ENCODE assay signal across 8 mouse cellular contexts in the genomic region with DNA sequence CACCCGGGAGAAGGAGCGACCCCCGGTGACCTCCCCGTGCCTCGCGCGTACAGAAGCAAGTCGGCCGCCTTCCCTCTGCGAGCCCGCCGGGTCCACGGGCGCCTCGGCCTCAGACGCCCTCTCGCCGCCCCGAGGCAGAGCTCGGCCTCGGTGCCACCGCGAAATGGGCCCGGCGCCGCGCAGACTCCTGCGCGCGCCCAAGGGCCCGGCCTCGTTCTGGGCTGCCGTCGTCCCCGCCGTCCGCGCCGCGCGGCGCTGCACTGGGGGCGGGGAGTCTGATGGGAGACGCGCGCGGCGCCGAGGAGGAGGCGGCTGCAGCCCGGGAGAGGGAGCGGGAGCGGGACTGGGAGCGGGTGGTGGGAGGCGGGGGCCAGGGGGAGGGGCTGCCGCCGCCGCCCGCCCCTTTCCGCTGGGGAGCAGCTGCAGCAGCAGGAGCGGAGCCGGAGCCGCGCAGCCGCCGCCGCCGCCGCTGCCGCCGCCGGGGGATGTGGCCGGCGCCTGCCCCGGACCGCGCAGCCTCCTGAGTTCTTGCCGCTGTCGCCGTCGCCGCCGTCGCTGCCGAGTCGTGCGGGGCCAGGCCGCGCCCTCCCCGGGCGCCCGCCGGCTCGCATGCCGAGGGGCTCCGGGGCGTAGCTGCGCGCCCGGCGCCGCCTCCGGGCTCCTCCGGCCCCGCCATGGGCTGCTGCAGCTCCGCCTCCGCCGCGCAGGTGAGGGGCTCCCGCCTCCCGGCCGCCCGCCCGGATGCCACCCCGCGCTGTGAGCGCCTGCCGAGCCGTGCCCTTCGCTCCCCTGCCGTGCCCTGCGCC. TPM values are rescaled to one million over a fixed set of nuclear protein-coding genes. Genes with fewer than 3 reads are reported as not detected.
A peak's percentile ranks its signal among the peaks of the same experiment; 100 is the strongest.
DNase-seq lines count a peak whose midpoint lies in the region; ATAC-seq and TF ChIP-seq lines count a peak whose summit lies in the region.

A gene (plus strand): TSS at position 404 of the 806 bp plus-strand sequence.

- no peaks in the 10 kb centered on the region for H3K9me3 ChIP-seq in embryonic facial prominence, embryonic 13.5 days
- H3K9me3 ChIP-seq in limb, embryonic 14.5 days (ENCODE audit: control insufficient read depth, low read length) = no peaks in the 10 kb centered on the region
- H3K9me3 ChIP-seq in midbrain, embryonic 16.5 days (replicated peaks; ENCODE audit: control insufficient read depth, low read length, poor library complexity, severe bottlenecking) = no peaks in the 10 kb centered on the region

- H3K4me2 ChIP-seq in embryonic facial prominence, embryonic 13.5 days = peak within 1 kb of the TSS; percentile 95
- H3K4me2 ChIP-seq in limb, embryonic 14.5 days (replicated peaks; ENCODE audit: low read depth, low read length, severe bottlenecking) = peak within 1 kb of the TSS; percentile 98
- peak within 1 kb of the TSS; percentile 72 for H3K4me2 ChIP-seq in midbrain, embryonic 16.5 days (ENCODE audit: low read length)

- peaks cover 35% of the 10 kb centered on the region for H3K4me1 ChIP-seq in embryonic facial prominence, embryonic 13.5 days
- H3K4me1 ChIP-seq in kidney, adult 2 months (ENCODE audit: control insufficient read depth, insufficient read depth, low read length) = peaks cover 5% of the 10 kb centered on the region; the same call in 1 of the 2 replicates
- peaks cover 20% of the 10 kb centered on the region for H3K4me1 ChIP-seq in limb, embryonic 14.5 days (ENCODE audit: control insufficient read depth, insufficient read depth, low read length)
- H3K4me1 ChIP-seq in midbrain, embryonic 16.5 days (ENCODE audit: control insufficient read depth, insufficient read depth, low read length) = peaks cover 18% of the 10 kb centered on the region

- TF ChIP-seq CTCF in kidney, adult 2 months (conservative IDR thresholded peaks at IDR 0.05; ENCODE audit: insufficient read depth, insufficient read length, low read depth, low read length) = no peak

- WGBS in embryonic facial prominence, embryonic 13.5 days = under 1% methylated on average over 89 of the region's 122 CpGs
- WGBS in kidney, adult 2 months = under 1% methylated on average over 112 of the region's 122 CpGs
- under 1% methylated on average over 36 of the region's 122 CpGs for whole genome bisulfite sequencing in limb, embryonic 14.5 days
- under 1% methylated on average over 59 of the region's 122 CpGs for WGBS in midbrain, embryonic 16.5 days

- TF ChIP-seq POLR2A in kidney, adult 2 months (IDR thresholded peaks at IDR 0.05; ENCODE audit: low read depth, low read length) = no peak
- peak; percentile 49; the same call in 1 of the 2 replicates for TF ChIP-seq POLR2A in limb, embryonic 14.5 days (IDR thresholded peaks at IDR 0.05; ENCODE audit: borderline replicate concordance, extremely low read depth, insufficient read depth, insufficient read length)

- H3K27ac ChIP-seq in embryonic facial prominence, embryonic 13.5 days = peak within 1 kb of the TSS; percentile 86
- H3K27ac ChIP-seq in kidney, adult 2 months (ENCODE audit: insufficient read depth, low read depth, low read length) = peak within 1 kb of the TSS; percentile 99
- peak within 1 kb of the TSS; percentile 79 for H3K27ac ChIP-seq in limb, embryonic 14.5 days (replicated peaks; ENCODE audit: low read depth, low read length)
- peak within 1 kb of the TSS; percentile 85 for H3K27ac ChIP-seq in midbrain, embryonic 16.5 days (ENCODE audit: low read length)

- peak; percentile 93 for DNase-seq in A20 (ENCODE audit: low read depth, low spot score)
- DNase-seq in adrenal gland, postnatal 4 days (ENCODE audit: low spot score in 2 of 2) = peak; percentile 72 to 87
- peak; percentile 85 to 95 for DNase-seq in heart, adult 18-20 months
- peak; percentile 94 for DNase-seq in kidney, adult 2 months
- peak; percentile 91 for DNase-seq in limb, embryonic 14.5 days (ENCODE audit: low spot score)
- peak; percentile 78 to 87 for DNase-seq in spleen, postnatal 10 days (ENCODE audit: low spot score in 2 of 2)

- H3K9ac ChIP-seq in embryonic facial prominence, embryonic 13.5 days = peak within 1 kb of the TSS; percentile 85
- peak within 1 kb of the TSS; percentile 86 for H3K9ac ChIP-seq in limb, embryonic 14.5 days (ENCODE audit: low read depth, low read length, severe bottlenecking)
- H3K9ac ChIP-seq in midbrain, embryonic 16.5 days (ENCODE audit: low read depth, low read length) = peak within 1 kb of the TSS; percentile 96

- peak; percentile 96 for ATAC-seq in embryonic facial prominence, embryonic 13.5 days (ENCODE audit: insufficient number of reproducible peaks, insufficient read depth, low FRiP score, low TSS enrichment, low read depth)
- peak; percentile 96 for ATAC-seq in limb, embryonic 14.5 days (ENCODE audit: low FRiP score, low read depth)
- peak; percentile 98 for ATAC-seq in midbrain, embryonic 16.5 days

- H3K4me3 ChIP-seq in embryonic facial prominence, embryonic 13.5 days = peak within 1 kb of the TSS; percentile 89
- H3K4me3 ChIP-seq in kidney, adult 2 months (ENCODE audit: insufficient read depth, low read depth, low read length) = peak within 1 kb of the TSS; percentile 96
- peak within 1 kb of the TSS; percentile 89 for H3K4me3 ChIP-seq in limb, embryonic 14.5 days (replicated peaks; ENCODE audit: low read length)
- peak within 1 kb of the TSS; percentile 92 for H3K4me3 ChIP-seq in midbrain, embryonic 16.5 days (ENCODE audit: low read depth, low read length)

- H3K36me3 ChIP-seq in embryonic facial prominence, embryonic 13.5 days = no peaks in the 10 kb centered on the region
- H3K36me3 ChIP-seq in kidney, adult 2 months (ENCODE audit: control insufficient read depth, insufficient read depth, low read length) = no peaks in the 10 kb centered on the region
- H3K36me3 ChIP-seq in limb, embryonic 14.5 days (ENCODE audit: control insufficient read depth, insufficient read depth, low read length) = no peaks in the 10 kb centered on the region
- no peaks in the 10 kb centered on the region for H3K36me3 ChIP-seq in midbrain, embryonic 16.5 days (ENCODE audit: control insufficient read depth, insufficient read depth, low read length)

- H3K27me3 ChIP-seq in embryonic facial prominence, embryonic 13.5 days = no peaks in the 10 kb centered on the region
- no peaks in the 10 kb centered on the region for H3K27me3 ChIP-seq in kidney, adult 2 months (replicated peaks; ENCODE audit: control insufficient read depth, insufficient read depth, low read length)
- no peaks in the 10 kb centered on the region for H3K27me3 ChIP-seq in limb, embryonic 14.5 days (ENCODE audit: control insufficient read depth, insufficient read depth, low read length)
- H3K27me3 ChIP-seq in midbrain, embryonic 16.5 days (ENCODE audit: control insufficient read depth, insufficient read depth, low read depth, low read length) = no peaks in the 10 kb centered on the region

RNA-seq across cellular contexts. Expression of the gene that starts here (rescaled TPM):
- total RNA-seq in adrenal gland, postnatal 4 days (2021) = 10 to 100 TPM; 95.4 to 95.8 TPM
- 37.3 and 44.6 TPM in 2 replicates for polyA plus RNA-seq in embryonic facial prominence, embryonic 13.5 days (2015; fragmentation: Nextera tagmentation; extraction: Ambion mirVana)
- 10 to 100 TPM; 29.2 to 30.6 TPM for total RNA-seq in heart, adult 18-20 months (2021)
- polyA plus RNA-seq in kidney, adult 2 months (2012; rRNA removed) = 26.5 and 27.1 TPM in 2 replicates
- 26.6 and 29.7 TPM in 2 replicates for polyA plus RNA-seq in limb, embryonic 14.5 days (2012; rRNA removed)
- 56.4 and 58.2 TPM in 2 replicates for polyA plus RNA-seq in limb, embryonic 14.5 days (2014; fragmentation: Nextera tagmentation; extraction: Ambion mirVana)
- 9.5 and 9.6 TPM in 2 replicates for polyA plus RNA-seq in midbrain, embryonic 16.5 days (2015; fragmentation: Nextera tagmentation; extraction: Ambion mirVana)

Comparison
In these comparisons a context has a peak if more than half of its experiments do, and no peak if none do; other contexts are left out.
1. Peak in every context shown above with its lines: DNase-seq, ATAC-seq, H3K4me3 ChIP-seq and H3K27ac ChIP-seq.